Mouse (Mus musculus) kidney, postnatal 36 days (tissue): ENCODE results near the gene Gfod2.

ENCODE experiments used
- DNase-seq, 2 experiments: peaks; one replicate each; pipeline ENCODE4 v3.0.0; 2021 to 2022; ENCODE audit warnings: mixed read lengths in 2 of 2

Gene Gfod2

GRCm38 (mm10) chr8:105758277-105759108, at the start of gene Gfod2:
Gene Gfod2, minus strand, starts transcription at chr8:105758664.
- peak; percentile 98 to 99 for DNase-seq

GRCm38 (mm10) chr8:105807766-105808165, 49.3 kb upstream of the Gfod2 start:
- DNase-seq: peak; percentile 47 to 65

GRCm38 (mm10) chr8:105805964-105806363, 47.5 kb upstream of the Gfod2 start:
- DNase-seq: no peak

DNA sequence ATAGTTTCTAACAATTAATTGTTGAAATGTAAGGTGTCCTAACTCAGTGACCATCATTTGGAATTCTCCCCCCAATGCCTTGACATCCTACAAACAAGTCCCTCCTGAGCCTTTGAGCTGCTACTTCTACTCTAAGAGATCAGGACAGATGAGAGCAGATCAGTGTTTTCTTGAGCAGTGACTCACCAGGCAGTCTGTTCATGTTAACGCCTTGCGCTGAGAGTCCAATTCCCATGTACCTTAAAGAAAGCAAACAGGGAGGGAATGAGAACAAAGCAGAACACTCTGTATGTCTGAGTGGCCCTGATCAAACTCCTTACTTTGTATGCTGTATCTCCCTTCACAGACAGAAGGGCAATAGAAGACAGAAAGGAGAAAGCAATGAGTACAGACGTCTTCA, 46.9 kb upstream of the Gfod2 start:
- DNase-seq: no peak

DNA sequence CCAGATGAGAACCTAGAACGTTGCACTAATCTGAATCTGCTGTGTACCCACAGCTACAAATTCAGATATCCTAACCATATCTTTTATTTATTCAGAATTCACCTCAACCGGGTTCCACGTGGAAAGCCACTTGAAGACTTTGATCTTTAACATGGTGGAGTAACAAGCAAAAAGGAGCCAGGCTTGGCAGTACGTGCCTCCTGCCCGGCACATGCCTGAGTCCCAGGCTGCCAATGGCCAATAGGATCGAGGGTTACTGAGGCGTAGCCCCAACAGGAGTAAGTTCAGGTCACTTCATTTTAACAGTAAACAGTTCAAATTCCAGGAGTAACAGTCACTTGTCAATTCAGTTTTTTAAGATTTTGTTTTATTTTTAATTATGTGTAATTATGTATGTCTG, 46.3 kb upstream of the Gfod2 start:
- peak; percentile 74 to 85 for DNase-seq

GRCm38 (mm10) chr8:105801153-105801904, 42.9 kb upstream of the Gfod2 start:
- no peak for DNase-seq

GRCm38 (mm10) chr8:105799091-105799812, 40.8 kb upstream of the Gfod2 start:
- DNase-seq: peak; percentile 92 to 93

- no peak for DNase-seq
Measured at GRCm38 (mm10) chr8:105798408-105798807, 39.9 kb upstream of the Gfod2 start.

DNA sequence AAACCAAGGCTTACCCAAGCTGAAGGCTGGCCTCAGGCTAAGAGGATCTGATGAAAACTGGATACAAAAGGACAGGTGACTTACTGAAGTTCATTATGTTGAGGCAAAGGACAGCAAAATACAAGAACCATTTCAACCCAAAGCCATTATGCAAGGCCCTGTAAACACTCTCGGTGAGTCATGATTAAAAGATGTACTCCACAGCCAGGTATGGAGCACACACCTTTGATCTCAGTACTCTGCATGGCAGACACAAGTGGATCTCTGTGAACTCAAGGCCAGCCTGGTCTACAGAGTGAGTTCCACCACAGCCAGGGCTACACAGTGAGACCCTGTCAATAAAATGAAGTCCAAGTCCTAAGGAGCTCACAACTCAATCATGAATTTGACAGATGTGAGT, 37.3 kb upstream of the Gfod2 start:
- DNase-seq: no peak

DNA sequence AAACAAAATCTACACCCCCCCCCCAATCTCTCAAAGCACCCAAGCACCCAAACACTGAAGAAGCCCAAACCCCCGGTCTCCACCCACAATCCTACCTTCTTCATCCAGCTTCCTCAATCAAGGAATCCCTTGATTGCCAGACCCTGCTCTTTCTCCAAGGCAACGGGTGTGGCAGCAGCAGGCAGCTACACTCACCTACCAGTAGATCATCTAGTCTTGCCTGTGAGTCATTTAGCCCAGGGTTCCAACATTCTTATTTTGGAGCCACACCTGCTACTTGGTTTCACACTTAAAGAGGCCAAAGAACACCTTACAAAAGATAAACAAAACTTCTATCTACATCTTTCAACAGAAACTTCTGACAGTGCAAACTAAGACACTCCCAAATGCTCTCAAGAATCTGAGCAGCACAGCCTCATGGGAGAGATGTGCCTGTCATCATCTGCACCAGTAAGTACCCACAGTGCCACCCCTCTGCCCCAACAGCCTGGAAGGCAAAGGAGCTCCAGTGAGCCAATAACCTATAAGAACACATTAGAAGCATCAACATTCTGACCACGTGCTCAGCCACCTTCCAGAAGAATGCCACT, 35.6 kb upstream of the Gfod2 start:
- no peak for DNase-seq

- peak; percentile 51 to 64 for DNase-seq
Measured at GRCm38 (mm10) chr8:105793331-105793730, 34.9 kb upstream of the Gfod2 start.

GRCm38 (mm10) chr8:105789626-105790025, 31.2 kb upstream of the Gfod2 start:
- DNase-seq: no peak

GRCm38 (mm10) chr8:105788927-105789326, 30.5 kb upstream of the Gfod2 start:
- DNase-seq: no peak

GRCm38 (mm10) chr8:105788241-105788640, 29.8 kb upstream of the Gfod2 start:
- DNase-seq: peak; percentile 58 to 83

- DNase-seq: no peak
Measured at GRCm38 (mm10) chr8:105780298-105780697, 21.8 kb upstream of the Gfod2 start.

DNA sequence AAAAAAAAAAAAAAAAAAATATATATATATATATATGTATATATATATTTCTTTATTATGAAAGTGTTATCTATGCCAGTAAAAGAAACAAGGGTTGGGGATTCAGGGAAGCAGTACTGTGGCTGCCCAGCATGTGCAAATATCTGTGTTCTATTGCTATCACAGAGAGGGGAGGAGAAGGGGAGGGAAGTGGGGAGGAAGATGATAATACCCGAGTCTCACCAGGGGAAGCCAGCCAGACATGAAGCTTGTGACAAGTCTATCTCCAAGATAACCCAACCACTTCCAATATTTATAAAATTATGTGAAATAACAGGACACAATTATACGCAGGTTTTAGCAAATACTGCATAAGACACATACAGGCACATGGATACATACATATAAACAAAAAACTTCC, 19.4 kb upstream of the Gfod2 start:
- no peak for DNase-seq

GRCm38 (mm10) chr8:105774498-105774897, 16.0 kb upstream of the Gfod2 start:
- DNase-seq: no peak

DNA sequence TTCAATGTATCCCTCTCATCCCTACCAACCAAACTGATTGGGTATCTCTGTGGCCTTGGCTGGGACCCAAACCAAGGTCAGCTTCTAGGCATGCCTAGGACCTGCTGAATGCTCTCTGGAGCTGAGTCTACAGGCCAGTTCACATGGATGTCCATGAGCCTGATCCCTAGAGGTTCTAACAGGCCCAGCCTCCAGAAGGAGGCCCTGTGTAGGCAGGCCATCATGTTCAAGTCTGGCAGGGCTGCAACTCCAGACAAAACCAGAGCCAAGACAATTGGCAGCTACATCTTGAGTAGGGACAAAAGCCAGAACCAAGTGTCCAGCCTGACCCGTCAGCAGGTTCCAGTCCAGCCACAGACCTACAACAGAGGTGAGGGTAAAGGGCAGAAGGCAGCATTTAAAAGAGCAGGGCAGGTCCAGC, 15.0 kb upstream of the Gfod2 start:
- peak; percentile 21 to 31 for DNase-seq

GRCm38 (mm10) chr8:105771398-105772175, 13.1 kb upstream of the Gfod2 start:
- DNase-seq: peak in 1 of 2 experiments; percentile 15

DNA sequence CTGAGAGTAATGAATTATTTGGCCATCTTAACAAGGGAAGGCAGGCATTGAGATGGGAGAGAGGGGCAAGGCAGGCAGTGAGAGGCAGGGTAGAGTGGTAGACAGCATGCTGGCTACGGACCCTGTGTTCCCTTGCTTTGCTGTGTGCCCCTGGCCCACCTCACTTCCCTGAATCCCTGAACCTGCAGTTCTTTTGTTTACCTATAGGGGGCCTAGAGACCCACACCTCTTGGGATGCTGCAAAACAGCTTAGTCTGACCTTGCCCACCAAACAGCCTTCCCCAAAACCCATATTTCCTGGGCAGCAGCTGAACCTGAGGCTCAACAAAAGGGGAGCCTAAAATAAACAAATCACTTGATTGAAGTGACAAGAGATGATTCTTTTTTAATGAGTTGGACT, 12.1 kb upstream of the Gfod2 start:
- DNase-seq: peak in 1 of 2 experiments; percentile 19

DNA sequence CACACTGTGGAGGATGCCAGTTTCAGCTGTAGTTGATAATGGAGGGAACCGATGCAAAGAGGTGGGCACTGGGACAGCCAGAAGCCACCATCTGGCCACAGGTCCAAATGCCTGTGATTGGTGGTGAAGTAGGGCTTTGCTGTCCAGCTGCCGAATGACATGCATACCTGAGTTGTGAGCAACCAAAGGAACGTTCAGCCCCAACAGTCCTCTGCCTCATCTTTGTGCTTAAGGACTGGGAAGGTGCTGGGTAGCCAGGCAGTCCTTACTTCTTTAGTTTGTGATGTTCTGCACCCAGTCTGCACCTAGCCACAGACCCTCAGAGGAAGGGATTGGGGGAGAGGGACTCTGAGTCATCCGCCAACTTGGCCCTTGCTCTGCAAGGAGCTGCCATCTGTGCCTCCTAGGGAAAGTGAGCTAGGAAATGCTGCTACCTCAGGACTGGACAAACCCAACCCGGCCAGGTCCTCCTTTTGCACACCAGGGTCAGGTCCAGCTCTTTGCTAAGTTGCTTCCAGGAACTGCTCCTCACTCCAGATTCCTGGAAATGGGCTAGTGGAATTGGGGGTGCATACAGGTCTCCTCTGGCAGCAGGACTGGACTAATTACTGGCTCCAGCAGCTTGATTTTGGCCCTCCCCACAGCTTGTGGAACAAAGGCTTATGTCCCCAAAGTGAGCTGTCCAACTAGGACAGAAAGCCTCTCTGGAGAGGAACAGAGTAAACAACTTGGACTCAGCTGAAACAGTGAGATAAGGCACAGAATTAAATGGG, 10.2 kb upstream of the Gfod2 start:
- no peak for DNase-seq
